Comparison of ENCODE assay signal across 17 mouse cellular contexts in the genomic region with DNA sequence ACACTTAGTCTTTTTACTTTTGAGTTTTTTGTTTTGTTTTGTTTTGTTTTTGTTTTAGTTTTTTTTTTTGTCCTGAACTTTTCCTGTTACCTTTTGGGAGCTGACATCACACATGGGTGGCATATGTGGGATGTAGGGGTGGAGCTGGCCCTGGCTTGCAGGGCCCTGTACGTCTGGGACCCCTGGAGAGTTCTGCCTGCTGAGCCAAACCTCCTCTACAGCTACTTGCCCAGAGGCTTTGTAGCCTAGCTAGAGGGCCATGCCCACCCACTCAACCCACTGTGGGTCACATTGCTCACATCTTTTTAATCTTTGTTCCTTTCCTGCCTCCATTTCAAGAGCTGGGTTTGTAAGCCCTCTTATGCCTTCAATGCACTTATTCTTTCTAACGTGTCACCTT. TPM values are rescaled to one million over a fixed set of nuclear protein-coding genes. Genes with fewer than 3 reads are reported as not detected.
DNase-seq lines count a peak whose midpoint lies in the region; ATAC-seq and TF ChIP-seq lines count a peak whose summit lies in the region.
"Had no signal": no experiment of that assay in that cellular context is flagged by ENCODE, and none has a peak within 500 bp of the region (broad histone marks: within the 10 kb centered on the region; RNA-seq: fewer than 3 reads in every experiment).

No protein-coding gene starts in this region.

- no peak for DNase-seq in forebrain, embryonic 14.5 days (ENCODE audit: low spot score)
- DNase-seq in lung, adult 18-20 months, result no peak
- DNase-seq in stomach, postnatal 0 days (ENCODE audit: low spot score), result no peak
- DNase-seq in natural killer cell, adult 2 months (ENCODE audit: low spot score in 2 of 2), result no peak
- DNase-seq: adrenal gland, adult 8-10 months; heart, postnatal 14 days; kidney, postnatal 14 days; liver, postnatal 0 days had no signal

- no peak overlapping the region for H3K4me3 ChIP-seq in forebrain, embryonic 12.5 days (replicated peaks)
- H3K4me3 ChIP-seq in forebrain, embryonic 14.5 days (ENCODE audit: low read depth, low read length), result no peak overlapping the region
- H3K4me3 ChIP-seq in lung, embryonic 15.5 days, result no peak overlapping the region
- H3K4me3 ChIP-seq in limb, embryonic 12.5 days (replicated peaks), result no peak overlapping the region
- no peak overlapping the region for H3K4me3 ChIP-seq in stomach, postnatal 0 days (ENCODE audit: low read depth, low read length)

- H3K4me2 ChIP-seq in forebrain, embryonic 12.5 days, result 0 out of 2 replicates have a peak overlapping the region, but pooled peaks have one; percentile 99
- H3K4me2 ChIP-seq in forebrain, embryonic 14.5 days (ENCODE audit: low read length), result no peak overlapping the region
- H3K4me2 ChIP-seq in lung, embryonic 15.5 days, result no peak overlapping the region
- H3K4me2 ChIP-seq in limb, embryonic 12.5 days, result no peak overlapping the region
- H3K4me2 ChIP-seq in stomach, postnatal 0 days (replicated peaks; ENCODE audit: low read depth), result no peak overlapping the region

- H3K9ac ChIP-seq in forebrain, embryonic 12.5 days, result no peak overlapping the region
- no peak overlapping the region for H3K9ac ChIP-seq in forebrain, embryonic 14.5 days (ENCODE audit: low read length)
- H3K9ac ChIP-seq in lung, embryonic 15.5 days, result no peak overlapping the region
- no peak overlapping the region for H3K9ac ChIP-seq in limb, embryonic 12.5 days (replicated peaks)
- H3K9ac ChIP-seq in stomach, postnatal 0 days (ENCODE audit: low read length), result no peak overlapping the region
- H3K9ac ChIP-seq: liver, postnatal 0 days had no signal

- ATAC-seq in forebrain, embryonic 12.5 days (ENCODE audit: low FRiP score), result no peak
- ATAC-seq in forebrain, embryonic 14.5 days, result no peak
- ATAC-seq in lung, embryonic 15.5 days (ENCODE audit: borderline replicate concordance, extremely low read depth, low FRiP score, low TSS enrichment), result no peak
- no peak for ATAC-seq in limb, embryonic 12.5 days (ENCODE audit: insufficient number of reproducible peaks, insufficient read depth, low FRiP score, low TSS enrichment, low read depth)
- ATAC-seq in stomach, postnatal 0 days (ENCODE audit: low FRiP score, low TSS enrichment), result no peak
- no peak for ATAC-seq in monocyte, adult 5-6 weeks (replicated peaks; ENCODE audit: insufficient number of reproducible peaks, low FRiP score, low TSS enrichment, poor library complexity, severe bottlenecking)
- ATAC-seq: liver, postnatal 0 days; Patski had no signal

- TF ChIP-seq CTCF in stomach, postnatal 0 days (IDR thresholded peaks at IDR 0.05; ENCODE audit: low read depth), result no peak

- H3K27ac ChIP-seq in forebrain, embryonic 12.5 days, result 0 out of 2 replicates have a peak overlapping the region, but pooled peaks have one; percentile 94
- H3K27ac ChIP-seq in forebrain, embryonic 14.5 days (ENCODE audit: low read depth, low read length), result no peak overlapping the region
- 0 out of 2 replicates have a peak overlapping the region, but pooled peaks have one; percentile 95 for H3K27ac ChIP-seq in lung, embryonic 15.5 days
- H3K27ac ChIP-seq in limb, embryonic 12.5 days, result 0 out of 2 replicates have a peak overlapping the region, but pooled peaks have one; percentile 95
- peak overlapping the region; percentile 96; the same call in 1 of the 2 replicates for H3K27ac ChIP-seq in stomach, postnatal 0 days (replicated peaks)

- peaks cover 54% of the 10 kb centered on the region for H3K36me3 ChIP-seq in forebrain, embryonic 12.5 days (replicated peaks)
- H3K36me3 ChIP-seq in forebrain, embryonic 14.5 days (ENCODE audit: control insufficient read depth, insufficient read depth, low read length), result peaks cover 57% of the 10 kb centered on the region
- H3K36me3 ChIP-seq in lung, embryonic 15.5 days, result peaks cover 60% of the 10 kb centered on the region
- peaks cover 80% of the 10 kb centered on the region for H3K36me3 ChIP-seq in limb, embryonic 12.5 days
- peaks cover 37% of the 10 kb centered on the region for H3K36me3 ChIP-seq in stomach, postnatal 0 days (ENCODE audit: control insufficient read depth, insufficient read depth, low read length)

- H3K4me1 ChIP-seq in forebrain, embryonic 12.5 days, result peaks cover 27% of the 10 kb centered on the region
- peaks cover 15% of the 10 kb centered on the region for H3K4me1 ChIP-seq in forebrain, embryonic 14.5 days (ENCODE audit: control insufficient read depth, insufficient read depth, low read length)
- peaks cover 24% of the 10 kb centered on the region for H3K4me1 ChIP-seq in lung, embryonic 15.5 days
- H3K4me1 ChIP-seq in limb, embryonic 12.5 days (replicated peaks), result peaks cover 23% of the 10 kb centered on the region
- H3K4me1 ChIP-seq in stomach, postnatal 0 days (replicated peaks; ENCODE audit: control insufficient read depth, insufficient read depth), result peaks cover 6% of the 10 kb centered on the region; the same call in 1 of the 2 replicates

- H3K27me3 ChIP-seq in forebrain, embryonic 12.5 days, result no peaks in the 10 kb centered on the region
- H3K27me3 ChIP-seq in forebrain, embryonic 14.5 days (replicated peaks; ENCODE audit: control insufficient read depth, insufficient read depth, low read length), result no peaks in the 10 kb centered on the region
- no peaks in the 10 kb centered on the region for H3K27me3 ChIP-seq in lung, embryonic 15.5 days
- no peaks in the 10 kb centered on the region for H3K27me3 ChIP-seq in limb, embryonic 12.5 days
- H3K27me3 ChIP-seq in stomach, postnatal 0 days (ENCODE audit: control insufficient read depth, insufficient read depth, low read length), result no peaks in the 10 kb centered on the region
- H3K27me3 ChIP-seq: megakaryocyte, embryonic 14.5 days; Patski had no signal

- H3K9me3 ChIP-seq in forebrain, embryonic 12.5 days, result no peaks in the 10 kb centered on the region
- H3K9me3 ChIP-seq in forebrain, embryonic 14.5 days (replicated peaks; ENCODE audit: control insufficient read depth, low read length), result no peaks in the 10 kb centered on the region
- no peaks in the 10 kb centered on the region for H3K9me3 ChIP-seq in lung, embryonic 15.5 days
- no peaks in the 10 kb centered on the region for H3K9me3 ChIP-seq in limb, embryonic 12.5 days
- H3K9me3 ChIP-seq in stomach, postnatal 0 days (ENCODE audit: control insufficient read depth, low read length), result no peaks in the 10 kb centered on the region
- H3K9me3 ChIP-seq: megakaryocyte, embryonic 14.5 days had no signal

- TF ChIP-seq EP300 in stomach, postnatal 0 days (optimal IDR thresholded peaks at IDR 0.05), result no peak

- 80% methylated on average over 2 of the region's 2 CpGs for WGBS in forebrain, embryonic 12.5 days
- WGBS in forebrain, embryonic 14.5 days, result 73% methylated on average over 2 of the region's 2 CpGs
- 70% methylated on average over 2 of the region's 2 CpGs for WGBS in lung, embryonic 15.5 days
- WGBS in limb, embryonic 12.5 days, result 80% methylated on average over 2 of the region's 2 CpGs
- WGBS in stomach, postnatal 0 days, result 54% methylated on average over 2 of the region's 2 CpGs

RNA-seq across cellular contexts. Expression of gene Tssc4, which starts 1.6 kb away (rescaled TPM):
- polyA plus RNA-seq in forebrain, embryonic 12.5 days (2016; fragmentation: Nextera tagmentation; extraction: Ambion mirVana), result 106 and 108 TPM in 2 replicates
- polyA plus RNA-seq in forebrain, embryonic 14.5 days (2014; fragmentation: Nextera tagmentation; extraction: Ambion mirVana), result 97.5 and 106 TPM in 2 replicates
- 105 and 107 TPM in 2 replicates for polyA plus RNA-seq in lung, embryonic 15.5 days (2015; fragmentation: Nextera tagmentation; extraction: Ambion mirVana)
- 116 and 121 TPM in 2 replicates for polyA plus RNA-seq in limb, embryonic 12.5 days (2016; fragmentation: Nextera tagmentation; extraction: Ambion mirVana)
- 44.7 and 46.9 TPM in 2 replicates for polyA plus RNA-seq in stomach, postnatal 0 days (2015; fragmentation: Nextera tagmentation; extraction: Ambion mirVana)
- total RNA-seq in monocyte, adult 5-6 weeks (2017), result 5.2 to 10.4 TPM (median 8.2 TPM) in 3 replicates

RNA-seq across cellular contexts. Expression of gene Cd81, which starts 14.9 kb away (rescaled TPM):
- polyA plus RNA-seq in forebrain, embryonic 12.5 days (2016; fragmentation: Nextera tagmentation; extraction: Ambion mirVana), result 199 and 205 TPM in 2 replicates
- 343 and 345 TPM in 2 replicates for polyA plus RNA-seq in forebrain, embryonic 14.5 days (2014; fragmentation: Nextera tagmentation; extraction: Ambion mirVana)
- polyA plus RNA-seq in lung, embryonic 15.5 days (2015; fragmentation: Nextera tagmentation; extraction: Ambion mirVana), result 694 and 720 TPM in 2 replicates
- 331 and 337 TPM in 2 replicates for polyA plus RNA-seq in limb, embryonic 12.5 days (2016; fragmentation: Nextera tagmentation; extraction: Ambion mirVana)
- 372 and 381 TPM in 2 replicates for polyA plus RNA-seq in stomach, postnatal 0 days (2015; fragmentation: Nextera tagmentation; extraction: Ambion mirVana)
- total RNA-seq in monocyte, adult 5-6 weeks (2017), result 75.1 to 86.6 TPM (median 75.4 TPM) in 3 replicates

RNA-seq across cellular contexts. Expression of gene Trpm5, which starts 27.0 kb away (rescaled TPM):
- polyA plus RNA-seq in forebrain, embryonic 12.5 days (2016; fragmentation: Nextera tagmentation; extraction: Ambion mirVana), result 1.1 and 1.3 TPM in 2 replicates
- polyA plus RNA-seq in forebrain, embryonic 14.5 days (2014; fragmentation: Nextera tagmentation; extraction: Ambion mirVana), result 1.4 and 2.0 TPM in 2 replicates
- polyA plus RNA-seq in lung, embryonic 15.5 days (2015; fragmentation: Nextera tagmentation; extraction: Ambion mirVana), result 4.4 and 4.5 TPM in 2 replicates
- polyA plus RNA-seq in limb, embryonic 12.5 days (2016; fragmentation: Nextera tagmentation; extraction: Ambion mirVana), result 6.2 and 8.8 TPM in 2 replicates
- 2.0 and 3.3 TPM in 2 replicates for polyA plus RNA-seq in stomach, postnatal 0 days (2015; fragmentation: Nextera tagmentation; extraction: Ambion mirVana)
- total RNA-seq in monocyte, adult 5-6 weeks (2017), result 0.11 TPM in 1 of 3 replicates, not detected in the others
- total RNA-seq: common myeloid progenitor, adult 5-6 weeks; gastrocnemius, adult 18-20 months; left cerebral cortex, adult 18-20 months had no signal

RNA-seq across cellular contexts. Expression of gene Kcnq1, which starts 38.7 kb away (rescaled TPM):
- 0.87 and 0.94 TPM in 2 replicates for polyA plus RNA-seq in forebrain, embryonic 12.5 days (2016; fragmentation: Nextera tagmentation; extraction: Ambion mirVana)
- 0.90 and 2.1 TPM in 2 replicates for polyA plus RNA-seq in forebrain, embryonic 14.5 days (2014; fragmentation: Nextera tagmentation; extraction: Ambion mirVana)
- 5.5 and 6.0 TPM in 2 replicates for polyA plus RNA-seq in lung, embryonic 15.5 days (2015; fragmentation: Nextera tagmentation; extraction: Ambion mirVana)
- polyA plus RNA-seq in limb, embryonic 12.5 days (2016; fragmentation: Nextera tagmentation; extraction: Ambion mirVana), result 0.94 and 1.8 TPM in 2 replicates
- 17.8 and 21.2 TPM in 2 replicates for polyA plus RNA-seq in stomach, postnatal 0 days (2015; fragmentation: Nextera tagmentation; extraction: Ambion mirVana)
- total RNA-seq in monocyte, adult 5-6 weeks (2017), result not detected in 3 replicates
- total RNA-seq: common myeloid progenitor, adult 5-6 weeks had no signal
